8 mouse cellular contexts compared by ENCODE assay signal in the genomic region with DNA sequence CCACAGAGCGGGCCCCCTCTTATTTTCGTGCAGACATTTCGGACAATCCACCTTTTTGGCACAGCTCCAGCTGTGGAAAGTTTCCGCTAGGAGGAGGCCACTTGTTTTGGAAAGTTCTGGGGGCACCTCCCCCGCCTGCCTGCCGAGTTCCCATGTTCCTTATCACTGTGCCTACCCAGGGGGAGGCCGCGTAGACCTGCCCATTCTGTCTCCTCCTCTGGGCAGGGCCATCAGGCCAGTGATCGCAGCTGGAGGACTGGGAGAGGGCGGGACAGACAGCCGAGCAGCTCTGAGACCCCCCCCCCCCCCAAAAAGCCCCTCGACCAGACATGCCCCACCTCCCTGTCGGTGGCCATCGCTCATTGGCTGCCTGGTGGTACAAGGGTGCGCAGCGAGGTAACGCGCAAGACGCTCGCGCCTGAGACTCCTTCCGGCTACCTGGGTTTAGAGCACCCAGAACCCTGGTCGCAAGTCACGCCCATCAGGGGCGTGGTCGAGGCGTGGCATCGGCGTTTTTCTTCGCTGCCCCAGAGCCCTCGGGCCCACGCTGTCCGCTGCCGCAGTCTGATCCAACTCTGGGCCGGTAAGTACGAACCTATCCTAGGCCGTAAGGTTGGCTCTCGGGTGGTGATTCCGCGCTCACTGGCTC. TPM values are rescaled to one million over a fixed set of nuclear protein-coding genes. Genes with fewer than 3 reads are reported as not detected.
A peak's percentile ranks its signal among the peaks of the same experiment; 100 is the strongest.
DNase-seq lines count a peak whose midpoint lies in the region; ATAC-seq and TF ChIP-seq lines count a peak whose summit lies in the region.

A gene (plus strand): TSS at position 413 of the 649 bp plus-strand sequence.

- H3K4me2 ChIP-seq in heart, embryonic 11.5 days: peak within 1 kb of the TSS; percentile 91
- peak within 1 kb of the TSS; percentile 93 for H3K4me2 ChIP-seq in kidney, embryonic 14.5 days (replicated peaks; ENCODE audit: low read depth, low read length)
- peak within 1 kb of the TSS; percentile 90 for H3K4me2 ChIP-seq in liver, embryonic 11.5 days
- H3K4me2 ChIP-seq in myocyte (ENCODE audit: low read depth): peak within 1 kb of the TSS; percentile 66

- peak; percentile 97 for ATAC-seq in CD4-positive, CD25-positive, alpha-beta regulatory T cell, adult 4 months
- peak; percentile 54 for ATAC-seq in erythroblast, adult 5-6 weeks (replicated peaks; ENCODE audit: low FRiP score, poor library complexity, severe bottlenecking)
- peak; percentile 89 for ATAC-seq in heart, embryonic 11.5 days (replicated peaks; ENCODE audit: insufficient number of reproducible peaks, low FRiP score, low TSS enrichment)
- ATAC-seq in kidney, embryonic 14.5 days (ENCODE audit: low FRiP score, low TSS enrichment): peak; percentile 91
- peak; percentile 89 for ATAC-seq in liver, embryonic 11.5 days (replicated peaks; ENCODE audit: low FRiP score)

- no peaks in the 10 kb centered on the region for H3K27me3 ChIP-seq in heart, embryonic 11.5 days (ENCODE audit: control insufficient read depth, insufficient read depth, low read length)
- no peaks in the 10 kb centered on the region for H3K27me3 ChIP-seq in kidney, embryonic 14.5 days (ENCODE audit: control insufficient read depth, insufficient read depth, low read length)
- H3K27me3 ChIP-seq in liver, embryonic 11.5 days (replicated peaks; ENCODE audit: control insufficient read depth, insufficient read depth, low read length): no peaks in the 10 kb centered on the region
- H3K27me3 ChIP-seq in myocyte (ENCODE audit: control insufficient read depth, insufficient read depth, insufficient read length): no peaks in the 10 kb centered on the region
- no peaks in the 10 kb centered on the region for H3K27me3 ChIP-seq in splenic B cell, adult 2 months (ENCODE audit: control insufficient read depth, insufficient read depth, low read length, poor library complexity, severe bottlenecking)

- peak within 1 kb of the TSS; percentile 76 for H3K9ac ChIP-seq in heart, embryonic 11.5 days (ENCODE audit: low read depth, low read length)
- H3K9ac ChIP-seq in kidney, embryonic 14.5 days (ENCODE audit: low read depth, low read length): peak within 1 kb of the TSS; percentile 73
- H3K9ac ChIP-seq in liver, embryonic 11.5 days (ENCODE audit: low read depth, low read length): peak within 1 kb of the TSS; percentile 70

- H3K79me2 ChIP-seq in myocyte (ENCODE audit: control insufficient read depth, insufficient read depth): no peaks in the 10 kb centered on the region

- peaks cover 10% of the 10 kb centered on the region for H3K4me1 ChIP-seq in bone marrow macrophage, adult 2 months (ENCODE audit: control insufficient read depth, insufficient read depth, low read length)
- peaks cover 45% of the 10 kb centered on the region for H3K4me1 ChIP-seq in heart, embryonic 11.5 days (ENCODE audit: control insufficient read depth, insufficient read depth, low read length)
- peaks cover 46% of the 10 kb centered on the region for H3K4me1 ChIP-seq in kidney, embryonic 14.5 days (ENCODE audit: control insufficient read depth, insufficient read depth, low read length)
- H3K4me1 ChIP-seq in liver, embryonic 11.5 days (replicated peaks; ENCODE audit: control insufficient read depth, insufficient read depth, low read length): peaks cover 50% of the 10 kb centered on the region

- peak; percentile 93 for DNase-seq in liver, embryonic 11.5 days (ENCODE audit: low spot score)
- DNase-seq in splenic B cell, adult 2 months (ENCODE audit: low read depth, low spot score): peak; percentile 97

- H3K27ac ChIP-seq in bone marrow macrophage, adult 2 months (ENCODE audit: insufficient read depth, low read depth, low read length): peak within 1 kb of the TSS; percentile 47
- peak within 1 kb of the TSS; percentile 88 for H3K27ac ChIP-seq in heart, embryonic 11.5 days (ENCODE audit: low read depth, low read length)
- peak within 1 kb of the TSS; percentile 76 for H3K27ac ChIP-seq in kidney, embryonic 14.5 days (ENCODE audit: low read depth, low read length)
- peak within 1 kb of the TSS; percentile 66 for H3K27ac ChIP-seq in liver, embryonic 11.5 days (ENCODE audit: low read depth, low read length)

- TF ChIP-seq CTCF in bone marrow macrophage, adult 2 months (IDR thresholded peaks at IDR 0.05; ENCODE audit: low read depth, low read length): no peak

- WGBS in heart, embryonic 11.5 days (ENCODE audit: insufficient replicate concordance): 0% methylated on average over 39 of the region's 40 CpGs
- under 1% methylated on average over 38 of the region's 40 CpGs for WGBS in kidney, embryonic 14.5 days
- under 1% methylated on average over 40 of the region's 40 CpGs for WGBS in liver, embryonic 11.5 days

- peaks cover 18% of the 10 kb centered on the region for H3K36me3 ChIP-seq in heart, embryonic 11.5 days (ENCODE audit: control insufficient read depth, insufficient read depth, low read length)
- H3K36me3 ChIP-seq in kidney, embryonic 14.5 days (ENCODE audit: control insufficient read depth, insufficient read depth, low read length): peaks cover 45% of the 10 kb centered on the region
- peaks cover 37% of the 10 kb centered on the region for H3K36me3 ChIP-seq in liver, embryonic 11.5 days (ENCODE audit: control insufficient read depth, insufficient read depth, low read length)
- peaks cover 3% of the 10 kb centered on the region for H3K36me3 ChIP-seq in myocyte (ENCODE audit: control insufficient read depth, insufficient read depth)
- no peaks in the 10 kb centered on the region for H3K36me3 ChIP-seq in splenic B cell, adult 2 months (ENCODE audit: control insufficient read depth, insufficient read depth, low read length, poor library complexity, severe bottlenecking)

- peak within 1 kb of the TSS; percentile 22 for H3ac ChIP-seq in myocyte (ENCODE audit: control insufficient read depth, insufficient read length)

- TF ChIP-seq POLR2A in bone marrow macrophage, adult 2 months (IDR thresholded peaks at IDR 0.05; ENCODE audit: borderline replicate concordance, low read depth, low read length): no peak; the same call in 1 of the 2 replicates
- TF ChIP-seq POLR2A in myocyte (IDR thresholded peaks at IDR 0.05; ENCODE audit: insufficient read length, low read depth): peak; percentile 58

- H3K9me3 ChIP-seq in heart, embryonic 11.5 days (replicated peaks; ENCODE audit: control insufficient read depth, low read length): no peaks in the 10 kb centered on the region
- no peaks in the 10 kb centered on the region for H3K9me3 ChIP-seq in kidney, embryonic 14.5 days (ENCODE audit: control insufficient read depth, low read length)
- no peaks in the 10 kb centered on the region for H3K9me3 ChIP-seq in liver, embryonic 11.5 days (ENCODE audit: control insufficient read depth, low read length)

- H3K4me3 ChIP-seq in bone marrow macrophage, adult 2 months (ENCODE audit: insufficient read depth, low read length): peak within 1 kb of the TSS; percentile 76
- H3K4me3 ChIP-seq in heart, embryonic 11.5 days (ENCODE audit: low read depth, low read length): peak within 1 kb of the TSS; percentile 65
- H3K4me3 ChIP-seq in kidney, embryonic 14.5 days (ENCODE audit: low read length): peak within 1 kb of the TSS; percentile 61
- H3K4me3 ChIP-seq in liver, embryonic 11.5 days (ENCODE audit: low read depth, low read length): peak within 1 kb of the TSS; percentile 62
- peak within 1 kb of the TSS; percentile 17 for H3K4me3 ChIP-seq in myocyte

TF ChIP-seq in myocyte, 11 proteins besides CTCF, POLR2A, EP300 and RAD21:
- TF ChIP-seq TCF3 (IDR thresholded peaks at IDR 0.05; ENCODE audit: insufficient read length, low read depth): no peak
- TF ChIP-seq CEBPB (IDR thresholded peaks at IDR 0.05; ENCODE audit: insufficient read depth, poor library complexity, severe bottlenecking): no peak
- TF ChIP-seq POLR2AphosphoS2 (IDR thresholded peaks at IDR 0.05; ENCODE audit: insufficient read length, low read depth): peak; percentile 76
- TF ChIP-seq E2F4 (IDR thresholded peaks at IDR 0.05; ENCODE audit: insufficient read depth): no peak
- TF ChIP-seq SRF (IDR thresholded peaks at IDR 0.05; ENCODE audit: control insufficient read depth, insufficient read length, low read depth): no peak

RNA-seq across cellular contexts. Expression of the gene that starts here (rescaled TPM):
- 10 to 100 TPM; 26.0 to 58.7 TPM for polyA plus RNA-seq in CD4-positive, CD25-positive, alpha-beta regulatory T cell, adult 4 months (2017; shearing (Covaris generic))
- polyA plus RNA-seq in bone marrow macrophage, adult 2 months (2012; ENCODE audit: insufficient read depth, insufficient read length, missing spikeins): 36.0 and 41.4 TPM in 2 replicates
- total RNA-seq in erythroblast, adult 5-6 weeks (2015; ENCODE audit: low replicate concordance): 3.8 and 6.1 TPM in 2 replicates
- 1.4 and 7.7 TPM in 2 replicates for total RNA-seq in erythroblast, adult 5-6 weeks (2017; ENCODE audit: low replicate concordance)
- 86.0 and 95.3 TPM in 2 replicates for polyA plus RNA-seq in heart, embryonic 11.5 days (2014; fragmentation: Nextera tagmentation; extraction: Ambion mirVana)
- 102 and 118 TPM in 2 replicates for polyA plus RNA-seq in kidney, embryonic 14.5 days (2014; fragmentation: Nextera tagmentation; extraction: Ambion mirVana)
- polyA plus RNA-seq in liver, embryonic 11.5 days (2014; fragmentation: Nextera tagmentation; extraction: Ambion mirVana): 177 and 188 TPM in 2 replicates
- polyA plus RNA-seq in myocyte (2012; fragmentation: generic; extraction: Trizol): 40.4 TPM

Comparison
In these comparisons a context has a peak if more than half of its experiments do, and no peak if none do; other contexts are left out.
1. Peak in every context shown above with its lines: DNase-seq, ATAC-seq, H3K4me3 ChIP-seq and H3K27ac ChIP-seq.
2. H3K4me3 ChIP-seq: peak in every context shown above with its lines; median percentile 76 in bone marrow macrophage, adult 2 months; 65 in heart, embryonic 11.5 days; 62 in liver, embryonic 11.5 days; 61 in kidney, embryonic 14.5 days; 17 in myocyte.